Mouse (Mus musculus) midbrain, embryonic 13.5 days (tissue): ENCODE data around the gene 4930556J24Rik. TPM values are rescaled to one million over a fixed set of nuclear protein-coding genes. Genes with fewer than 3 reads are reported as not detected.
A peak's percentile ranks its signal among the peaks of the same experiment; 100 is the strongest.
"Not testable (repeated sequence)": the region's sequence is repeated elsewhere in the genome, so short reads cannot be mapped to it uniquely, and the experiment has no call there.

Experiments used
- ATAC-seq: fragments of 200-750 bp; cut with Nextera tagmentation; 2 replicates; pipeline ENCODE4 v1.8.0; 2017; ENCODE audit warnings: mild to moderate bottlenecking, moderate TSS enrichment, moderate library complexity
- H3K27ac ChIP-seq: fragments of 300-500 bp; sonication (generic); 2 replicates; pipeline ENCODE4 v1.5.1; 2015; ENCODE audit warnings: inconsistent platforms, mild to moderate bottlenecking, moderate library complexity
- H3K27me3 ChIP-seq: fragments of 300-500 bp; sonication (generic); 2 replicates; pipeline ENCODE4 v1.6.1; 2015; ENCODE audit warnings: mild to moderate bottlenecking, inconsistent platforms
- H3K36me3 ChIP-seq: fragments of 300-500 bp; sonication (generic); 2 replicates; pipeline ENCODE4 v1.6.1; 2015; ENCODE audit warnings: mild to moderate bottlenecking, inconsistent platforms
- H3K4me1 ChIP-seq: fragments of 300-500 bp; sonication (generic); replicated peaks from 2 replicates; pipeline ENCODE4 v1.6.1; 2015; ENCODE audit warnings: inconsistent platforms
- H3K4me2 ChIP-seq: fragments of 300-500 bp; sonication (generic); replicated peaks from 2 replicates; pipeline ENCODE4 v1.6.1; 2015; ENCODE audit warnings: moderate library complexity, mild to moderate bottlenecking, inconsistent platforms
- H3K4me3 ChIP-seq: fragments of 300-500 bp; sonication (generic); replicated peaks from 2 replicates; pipeline ENCODE4 v1.5.1; 2015; ENCODE audit warnings: mild to moderate bottlenecking, inconsistent platforms
- H3K9ac ChIP-seq: fragments of 300-500 bp; sonication (generic); replicated peaks from 2 replicates; pipeline ENCODE4 v1.6.1; 2015; ENCODE audit warnings: mild to moderate bottlenecking, inconsistent platforms
- H3K9me3 ChIP-seq: fragments of 300-500 bp; sonication (generic); 2 replicates; pipeline ENCODE4 v1.6.1; 2016; ENCODE audit warnings: mild to moderate bottlenecking, inconsistent platforms
- WGBS: fragments of 180-500 bp; shearing (Covaris S2); methylation state at CpG from one replicate; pipeline ENCODE4 v1.1.7; 2015; 5-methylcytosine and 5-hydroxymethylcytosine counted together
- polyA plus RNA-seq: library from polyadenylated mRNA; unstranded; fragments of >200 nt; fragmentation: Nextera tagmentation; extraction: Ambion mirVana; gene quantifications from 2 replicates; pipeline ENCODE4 v1.2.1, GENCODE M21; 2015

The 4930556J24Rik gene
- polyA plus RNA-seq, 1 experiment from 2014 or later = 0.13 TPM

GRCm38 (mm10) chr11:3969837-3970236, 6.7 kb downstream of the 4930556J24Rik start:
- Histone ChIP-seq H3K4me3 (no peak overlapping the region), H3K27me3 (no peaks in the 10 kb centered on the region), H3K36me3 (peaks cover 69% of the 10 kb centered on the region), H3K4me2 (no peak overlapping the region), H3K4me1 (peaks cover 16% of the 10 kb centered on the region), H3K9me3 (no peaks in the 10 kb centered on the region), H3K27ac (no peak overlapping the region), H3K9ac (no peak overlapping the region)
- 90% methylated on average over 3 of the region's 3 CpGs for WGBS
- ATAC-seq = no peak

DNA sequence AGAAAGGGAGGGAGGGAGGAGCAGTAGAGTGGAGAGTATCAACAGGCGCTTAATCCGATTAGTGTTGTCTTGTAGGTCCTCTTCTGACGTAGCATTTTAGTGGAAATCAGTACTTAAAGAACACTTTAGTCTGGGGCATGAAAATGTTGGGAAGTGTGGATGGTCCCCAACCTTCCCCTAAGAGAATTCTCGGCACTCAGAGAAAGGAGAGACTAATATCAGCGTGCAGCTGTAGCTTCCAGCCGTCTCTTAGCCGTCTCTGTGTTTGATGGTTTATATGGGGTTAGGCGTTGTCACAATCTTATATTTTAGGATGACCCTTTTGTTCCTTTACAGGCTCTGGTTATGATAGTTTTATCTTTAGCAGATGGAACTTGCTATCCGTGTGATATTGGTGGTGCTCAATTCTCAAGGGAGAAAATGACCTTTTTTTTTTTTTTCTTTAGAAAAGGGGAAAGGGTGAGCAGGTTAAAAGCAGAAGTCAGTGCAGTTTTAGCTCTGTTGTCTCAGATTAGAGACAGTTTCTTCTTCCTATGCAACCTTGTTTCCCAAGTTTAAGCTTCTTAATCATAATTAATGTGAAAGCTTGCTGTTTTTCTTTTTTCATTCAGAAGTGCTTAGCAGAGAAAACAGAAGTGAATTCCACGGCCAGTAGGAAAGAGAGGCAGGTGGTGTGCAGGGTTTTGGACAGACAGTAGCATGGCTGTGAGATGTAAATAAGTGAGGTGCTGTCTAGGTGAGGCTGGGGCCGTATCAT, 12.0 kb downstream of the 4930556J24Rik start:
- Histone ChIP-seq H3K9me3 (no peaks in the 10 kb centered on the region), H3K4me3 (peak overlapping the region; percentile 94), H3K27me3 (no peaks in the 10 kb centered on the region), H3K36me3 (peaks cover 16% of the 10 kb centered on the region), H3K4me2 (peak overlapping the region; percentile 91), H3K4me1 (peaks cover 22% of the 10 kb centered on the region), H3K27ac (no peak overlapping the region), H3K9ac (peak overlapping the region; percentile 83)
- ATAC-seq = no peak; the same call in 1 of the 2 replicates
- 14% methylated on average over 11 of the region's 11 CpGs for WGBS

DNA sequence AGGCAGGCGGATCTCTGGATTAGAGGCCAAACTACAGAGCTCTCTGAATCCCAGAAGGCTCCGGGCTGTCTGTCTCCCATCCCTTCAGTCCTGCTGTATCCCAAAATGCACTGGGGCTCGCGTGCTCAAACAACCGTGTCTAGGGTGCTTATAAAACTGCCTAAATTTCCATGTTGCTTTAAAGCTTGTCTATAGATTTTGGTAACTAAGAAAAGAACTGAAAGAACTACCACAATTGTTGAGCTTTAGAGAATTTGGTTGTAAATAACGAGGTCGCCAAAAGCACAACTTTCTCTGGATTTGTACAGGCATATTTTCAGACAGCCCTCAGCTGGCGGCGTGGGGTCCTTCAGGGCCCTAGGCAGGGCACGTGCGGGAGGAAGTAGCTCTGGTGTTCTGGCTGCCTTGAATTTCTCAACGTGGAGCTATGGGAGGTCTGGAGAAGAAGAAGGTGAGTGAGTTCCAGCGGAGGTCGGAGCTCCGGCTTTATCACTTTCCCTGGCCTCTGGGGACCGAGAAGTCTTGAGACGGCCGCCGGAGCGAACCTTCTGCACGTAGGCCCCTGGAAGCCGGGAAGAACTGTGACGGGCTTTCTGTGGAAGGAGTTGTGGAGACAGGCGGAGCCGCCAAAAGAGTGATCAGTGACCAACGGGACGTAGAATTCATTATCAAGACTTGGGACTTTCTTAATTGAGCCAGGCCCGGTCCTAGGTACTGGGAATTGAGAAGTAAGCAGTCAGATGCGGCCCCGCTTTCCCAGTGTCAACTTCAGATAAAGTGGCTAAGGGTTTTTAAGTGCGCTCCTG, 12.8 kb downstream of the 4930556J24Rik start, which contains the start of gene Pes1:
TSS of gene Pes1 (plus strand) at position 366 of the 806 bp plus-strand sequence.
- Histone ChIP-seq H3K4me2 (peak within 1 kb of the TSS; percentile 91), H3K9ac (peak within 1 kb of the TSS; percentile 83), H3K27me3 (no peaks in the 10 kb centered on the region), H3K9me3 (no peaks in the 10 kb centered on the region), H3K27ac (peak within 1 kb of the TSS; percentile 56; the same call in 1 of the 2 replicates), H3K36me3 (peaks cover 9% of the 10 kb centered on the region), H3K4me1 (peaks cover 22% of the 10 kb centered on the region), H3K4me3 (peak within 1 kb of the TSS; percentile 94)
- ATAC-seq = peak; percentile 98
- under 1% methylated on average over 31 of the region's 31 CpGs for WGBS

- no peak overlapping the region for H3K9ac ChIP-seq
These were observed 13.4 kb downstream of the 4930556J24Rik start for GRCm38 (mm10) chr11:3963155-3963554.

GRCm38 (mm10) chr11:3961761-3962160, 14.8 kb downstream of the 4930556J24Rik start:
- no peak overlapping the region for H3K9ac ChIP-seq
- WGBS = 71% methylated on average over 3 of the region's 3 CpGs
- no peak overlapping the region for H3K4me2 ChIP-seq
- H3K9me3 ChIP-seq = no peaks in the 10 kb centered on the region
- H3K27ac ChIP-seq = no peak overlapping the region
- H3K27me3 ChIP-seq = no peaks in the 10 kb centered on the region
- no peaks in the 10 kb centered on the region for H3K36me3 ChIP-seq
- ATAC-seq = no peak
- peaks cover 22% of the 10 kb centered on the region for H3K4me1 ChIP-seq
- H3K4me3 ChIP-seq = no peak overlapping the region

More at GRCm38 (mm10) chr11:3963155-3963554, 13.4 kb downstream of the 4930556J24Rik start:
- Histone ChIP-seq H3K27me3 (no peaks in the 10 kb centered on the region), H3K27ac (peak overlapping the region; percentile 56; the same call in 1 of the 2 replicates), H3K4me3 (peak overlapping the region; percentile 94), H3K36me3 (peaks cover 5% of the 10 kb centered on the region), H3K4me1 (peaks cover 22% of the 10 kb centered on the region), H3K9me3 (no peaks in the 10 kb centered on the region), H3K4me2 (peak overlapping the region; percentile 91)
- WGBS = 77% methylated on average over 10 of the region's 10 CpGs
- peak; percentile 56; the same call in 1 of the 2 replicates for ATAC-seq

GRCm38 (mm10) chr11:3960901-3961300, 15.7 kb downstream of the 4930556J24Rik start:
- H3K27ac ChIP-seq = no peak overlapping the region
- H3K4me1 ChIP-seq = peaks cover 17% of the 10 kb centered on the region
- no peak overlapping the region for H3K9ac ChIP-seq
- no peak for ATAC-seq
- WGBS = 48% methylated on average over 2 of the region's 2 CpGs
- no peaks in the 10 kb centered on the region for H3K27me3 ChIP-seq
- no peaks in the 10 kb centered on the region for H3K36me3 ChIP-seq
- H3K4me3 ChIP-seq = no peak overlapping the region
- H3K9me3 ChIP-seq = no peaks in the 10 kb centered on the region
- H3K4me2 ChIP-seq = no peak overlapping the region

GRCm38 (mm10) chr11:3955371-3955770, 21.2 kb downstream of the 4930556J24Rik start:
- not testable (repeated sequence) for H3K9ac ChIP-seq, H3K27ac ChIP-seq, H3K27me3 ChIP-seq, H3K4me3 ChIP-seq, H3K4me1 ChIP-seq, H3K4me2 ChIP-seq, H3K9me3 ChIP-seq, ATAC-seq, H3K36me3 ChIP-seq
- 74% methylated on average over 4 of the region's 4 CpGs for WGBS

DNA sequence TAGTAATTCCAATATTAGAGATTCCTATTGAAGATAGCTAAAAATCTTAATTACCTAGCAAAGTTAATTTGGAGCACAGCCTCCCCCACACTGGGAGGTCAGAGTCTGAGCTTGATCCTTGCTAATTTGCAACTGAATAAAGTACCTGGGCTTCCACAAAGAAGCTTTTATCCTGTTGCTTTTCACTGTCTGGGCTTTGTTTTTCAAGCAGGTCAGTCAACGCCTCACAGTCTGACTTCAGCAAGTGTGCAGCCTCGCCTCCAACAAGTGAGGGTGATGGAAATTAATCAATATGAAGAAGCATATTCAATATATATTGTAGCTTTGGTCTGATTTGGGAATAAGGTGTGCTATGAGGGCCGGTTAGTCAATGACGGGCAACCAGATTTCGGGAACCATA, 21.7 kb downstream of the 4930556J24Rik start:
- ATAC-seq, H3K27me3 ChIP-seq, H3K27ac ChIP-seq, H3K36me3 ChIP-seq, H3K4me1 ChIP-seq, H3K4me3 ChIP-seq, H3K9ac ChIP-seq, H3K4me2 ChIP-seq, H3K9me3 ChIP-seq: not testable (repeated sequence)
- 73% methylated on average over 5 of the region's 5 CpGs for WGBS

- ATAC-seq = no peak
- no peak overlapping the region for H3K27ac ChIP-seq
- H3K9ac ChIP-seq = no peak overlapping the region
These were observed 30.2 kb downstream of the 4930556J24Rik start for GRCm38 (mm10) chr11:3946386-3946785.

DNA sequence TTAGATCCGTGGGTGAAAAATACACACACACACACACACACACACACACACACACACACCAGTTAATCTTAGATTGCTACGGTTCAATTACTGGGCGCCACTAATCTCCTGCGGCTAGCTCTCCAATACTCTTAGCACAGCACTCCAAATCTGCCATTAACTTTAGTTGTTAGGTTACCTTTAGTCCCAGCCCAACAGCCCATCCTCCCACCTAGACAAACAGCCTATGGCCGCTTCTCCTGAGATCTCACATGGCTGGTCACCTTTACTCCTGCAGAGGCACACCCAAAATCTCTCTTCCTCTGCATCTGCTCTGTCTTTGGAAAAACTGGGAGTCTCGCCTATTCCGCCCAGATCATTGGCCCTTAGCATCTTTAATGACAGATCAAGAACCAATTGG, 35.2 kb downstream of the 4930556J24Rik start:
- H3K4me1 ChIP-seq = no peaks in the 10 kb centered on the region
- 89% methylated on average over 7 of the region's 7 CpGs for WGBS
- no peak for ATAC-seq
- no peaks in the 10 kb centered on the region for H3K36me3 ChIP-seq
- H3K27ac ChIP-seq = no peak overlapping the region
- 0 out of 2 replicates have a peak, but pooled peaks cover 5% of the 10 kb centered on the region for H3K27me3 ChIP-seq
- no peaks in the 10 kb centered on the region for H3K9me3 ChIP-seq
- H3K9ac ChIP-seq = no peak overlapping the region
- no peak overlapping the region for H3K4me3 ChIP-seq
- H3K4me2 ChIP-seq = no peak overlapping the region

More at GRCm38 (mm10) chr11:3946386-3946785, 30.2 kb downstream of the 4930556J24Rik start:
- H3K27me3 ChIP-seq = 0 out of 2 replicates have a peak, but pooled peaks cover 5% of the 10 kb centered on the region
- no peaks in the 10 kb centered on the region for H3K9me3 ChIP-seq
- H3K4me1 ChIP-seq = no peaks in the 10 kb centered on the region
- WGBS = 9% methylated on average over 1 of the region's 1 CpGs
- no peaks in the 10 kb centered on the region for H3K36me3 ChIP-seq
- no peak overlapping the region for H3K4me2 ChIP-seq
- H3K4me3 ChIP-seq = no peak overlapping the region

DNA sequence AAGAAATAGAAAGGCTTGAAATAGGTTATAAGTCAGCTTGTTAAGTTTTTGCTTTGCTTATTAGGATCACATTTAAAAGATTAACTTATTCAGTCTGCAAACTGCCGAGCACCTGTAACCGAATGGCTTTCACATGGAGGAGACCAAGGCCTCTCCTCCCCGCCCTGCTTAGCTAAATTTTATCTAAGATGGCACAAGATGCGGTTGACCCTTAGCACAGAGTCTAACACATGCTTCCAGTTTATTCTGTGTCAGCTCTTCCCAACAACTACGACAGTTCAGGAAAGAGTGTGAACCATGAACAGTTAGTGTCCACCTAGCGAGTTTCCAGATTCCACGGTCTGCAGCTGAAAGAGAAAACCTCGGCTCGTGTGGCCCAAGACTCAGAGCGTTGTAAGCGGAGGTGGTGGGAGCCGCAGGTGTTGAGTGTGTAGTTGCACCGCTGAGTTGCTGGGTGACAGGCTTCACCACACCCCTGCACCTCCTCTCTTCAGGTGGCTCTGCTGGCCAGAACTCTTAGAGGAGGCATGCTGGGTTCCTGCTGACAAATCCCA, 39.2 kb downstream of the 4930556J24Rik start:
- Histone ChIP-seq H3K4me3 (no peak overlapping the region), H3K27ac (no peak overlapping the region), H3K9ac (no peak overlapping the region), H3K4me2 (no peak overlapping the region), H3K27me3 (no peaks in the 10 kb centered on the region), H3K36me3 (no peaks in the 10 kb centered on the region), H3K9me3 (no peaks in the 10 kb centered on the region), H3K4me1 (no peaks in the 10 kb centered on the region)
- WGBS = 84% methylated on average over 13 of the region's 13 CpGs
- no peak for ATAC-seq

GRCm38 (mm10) chr11:3936318-3936717, 40.3 kb downstream of the 4930556J24Rik start:
- no peaks in the 10 kb centered on the region for H3K36me3 ChIP-seq
- H3K4me2 ChIP-seq = no peak overlapping the region
- H3K9ac ChIP-seq = no peak overlapping the region
- H3K27ac ChIP-seq = no peak overlapping the region
- H3K4me1 ChIP-seq = peaks cover 7% of the 10 kb centered on the region
- no peaks in the 10 kb centered on the region for H3K9me3 ChIP-seq
- no peaks in the 10 kb centered on the region for H3K27me3 ChIP-seq
- H3K4me3 ChIP-seq = no peak overlapping the region
- WGBS = 92% methylated on average over 3 of the region's 3 CpGs
- ATAC-seq = no peak
